Mouse (Mus musculus): ENCODE data around the gene Itga6.
A peak's percentile ranks its signal among the peaks of the same experiment; 100 is the strongest.

Gene Itga6

GRCm38 (mm10) chr2:71764961-71765735 is 19.7 kb downstream of the Itga6 start:
- no peak for DNase-seq (ENCODE audit: low spot score)

- DNase-seq (ENCODE audit: low spot score) = no peak
Observed at GRCm38 (mm10) chr2:71766007-71766406, 20.6 kb downstream of the Itga6 start.

- no peak for DNase-seq (ENCODE audit: low spot score)
Observed at GRCm38 (mm10) chr2:71767019-71767610, 21.7 kb downstream of the Itga6 start.

GRCm38 (mm10) chr2:71771762-71772161 is 26.3 kb downstream of the Itga6 start:
- DNase-seq (ENCODE audit: low spot score) = no peak

DNA sequence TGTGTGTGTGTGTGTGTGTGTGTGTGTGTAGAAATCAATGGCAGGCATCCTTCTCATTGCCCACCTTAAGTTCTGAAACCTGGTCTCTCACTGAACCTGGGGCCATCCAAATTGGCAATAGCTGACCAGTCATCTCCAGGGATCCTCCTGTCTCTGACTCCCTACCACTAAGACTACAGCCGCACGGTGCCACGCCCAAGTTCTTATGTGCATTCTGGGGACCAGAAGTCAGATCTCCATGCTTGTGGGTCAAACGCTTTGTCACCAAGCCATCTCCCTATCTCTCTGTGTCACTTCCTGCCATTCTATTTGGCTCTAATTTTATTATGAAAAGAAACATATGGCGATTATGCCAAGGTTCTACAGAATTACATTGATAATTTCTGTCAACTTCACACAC is 28.3 kb downstream of the Itga6 start:
- no peak for DNase-seq (ENCODE audit: low spot score)

GRCm38 (mm10) chr2:71774246-71774951 is 29.0 kb downstream of the Itga6 start:
- DNase-seq (ENCODE audit: low spot score) = no peak

- DNase-seq (ENCODE audit: low spot score) = no peak
Observed at GRCm38 (mm10) chr2:71775201-71775611, 29.8 kb downstream of the Itga6 start.

DNA sequence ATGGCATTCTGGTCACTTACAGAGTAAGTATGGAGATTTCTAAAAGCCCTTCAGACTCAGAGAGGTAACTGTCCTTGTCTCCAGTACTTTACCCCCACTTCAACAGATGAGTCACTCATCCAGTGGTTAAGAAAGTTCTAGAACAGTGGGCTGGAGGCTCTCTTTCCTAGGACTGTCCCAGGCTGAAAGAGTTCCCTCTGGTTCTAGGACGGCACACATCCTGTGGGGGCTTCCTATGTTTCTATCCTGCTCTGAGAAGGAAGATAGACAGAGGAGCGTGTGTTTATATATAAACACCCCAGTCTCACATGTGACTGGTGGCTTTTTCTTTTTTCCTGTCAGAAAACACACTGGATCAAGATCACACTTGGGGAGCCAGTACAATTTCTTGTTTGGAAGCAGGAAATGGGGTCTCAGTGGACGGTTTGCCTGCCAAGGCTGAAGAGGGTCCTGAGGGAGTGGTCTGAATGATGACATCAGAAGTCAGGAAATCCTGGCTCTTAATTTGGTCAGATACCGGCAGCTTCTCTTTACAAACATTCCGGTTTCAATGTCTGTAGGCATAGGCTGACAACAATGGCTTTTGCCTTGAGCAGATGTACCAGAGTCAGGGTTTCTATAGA is 34.0 kb downstream of the Itga6 start:
- DNase-seq (ENCODE audit: low spot score) = no peak

DNA sequence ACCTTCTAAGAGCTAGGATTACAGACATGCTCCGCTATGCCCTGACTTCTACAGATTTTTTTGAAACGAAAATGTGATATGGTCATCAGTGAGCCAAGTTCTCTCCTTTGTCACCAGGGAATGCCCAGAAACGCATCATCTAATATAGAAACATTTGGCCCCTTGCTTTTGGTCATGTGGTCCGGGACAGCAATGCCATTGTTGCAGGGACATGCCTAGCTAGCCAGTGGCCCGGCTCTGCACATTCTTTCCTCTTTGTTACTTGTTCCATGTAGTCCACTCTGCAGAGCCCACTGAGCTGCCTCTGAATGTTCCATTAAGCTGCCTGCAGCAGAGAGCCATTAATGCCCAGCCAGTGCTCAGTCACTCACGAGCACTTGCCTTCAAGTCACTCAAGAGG is 34.6 kb downstream of the Itga6 start:
- DNase-seq (ENCODE audit: low spot score) = no peak

DNA sequence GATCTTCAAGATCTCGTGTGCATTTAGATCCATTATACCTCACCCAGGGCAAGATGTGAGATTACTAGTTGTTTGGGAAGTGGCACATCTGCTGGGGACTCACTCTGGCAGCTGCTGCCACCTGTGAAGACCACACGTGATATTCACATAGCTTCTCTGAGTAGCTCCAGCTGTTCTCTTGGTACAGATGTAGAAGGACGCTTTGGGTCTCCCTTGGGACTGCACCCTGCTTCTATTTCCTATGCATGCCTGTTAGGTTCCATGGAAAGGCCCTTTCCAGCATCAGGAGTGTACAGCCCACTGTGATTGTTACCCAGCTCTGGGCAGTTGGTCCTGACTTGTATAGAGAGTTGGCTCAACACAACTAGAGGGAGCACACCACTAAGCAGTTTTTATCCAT is 39.8 kb downstream of the Itga6 start:
- DNase-seq (ENCODE audit: low spot score) = no peak

DNA sequence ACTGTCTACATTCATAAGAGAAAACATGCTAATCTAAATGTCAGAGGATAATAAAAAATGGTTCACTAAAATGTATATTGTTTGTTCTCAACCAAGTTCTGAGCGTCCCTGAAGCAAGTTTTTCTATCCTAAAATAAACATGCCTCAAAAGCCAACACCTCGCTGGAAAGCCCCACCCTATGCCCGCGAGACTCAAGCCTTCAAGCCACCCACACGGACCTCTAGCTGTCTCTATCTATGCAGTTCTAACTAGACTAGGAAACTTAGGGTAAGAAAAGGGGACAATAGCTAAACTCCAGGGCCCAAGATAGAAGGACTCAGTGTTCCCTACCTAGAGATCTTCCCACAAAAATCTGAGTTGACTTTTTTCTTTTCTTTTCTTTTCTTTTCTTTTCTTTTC is 40.6 kb downstream of the Itga6 start:
- no peak for DNase-seq (ENCODE audit: low spot score)

DNA sequence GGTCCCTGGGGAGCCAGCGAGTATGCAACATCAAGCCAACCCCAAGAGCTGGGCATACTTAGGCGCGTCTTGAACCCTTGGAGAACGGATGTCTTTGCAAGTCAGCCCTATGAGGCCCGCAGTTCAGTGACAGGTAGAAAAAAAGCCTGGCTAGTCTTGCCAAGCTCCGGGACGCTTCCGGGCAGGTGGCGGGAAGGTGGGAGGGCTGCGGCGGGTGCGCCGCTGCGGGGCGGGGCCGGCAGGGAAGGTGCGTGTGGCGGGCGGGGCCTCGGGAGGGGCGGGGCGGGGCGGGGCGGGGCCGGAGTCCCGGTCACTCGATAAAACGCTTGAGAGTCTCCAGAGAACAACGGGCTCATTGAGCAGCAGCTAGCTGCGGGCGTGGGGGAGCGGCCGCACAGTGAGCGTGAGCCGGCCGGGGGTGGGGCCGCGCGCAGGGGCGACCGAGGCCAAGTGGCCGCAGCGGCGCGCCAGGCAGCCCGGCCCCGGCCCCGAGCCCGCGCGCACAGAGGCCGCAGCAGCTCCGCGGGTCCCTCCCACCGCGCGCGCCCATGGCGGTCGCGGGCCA is 41.3 kb downstream of the Itga6 start:
- DNase-seq (ENCODE audit: low spot score) = peak; percentile 67

DNA sequence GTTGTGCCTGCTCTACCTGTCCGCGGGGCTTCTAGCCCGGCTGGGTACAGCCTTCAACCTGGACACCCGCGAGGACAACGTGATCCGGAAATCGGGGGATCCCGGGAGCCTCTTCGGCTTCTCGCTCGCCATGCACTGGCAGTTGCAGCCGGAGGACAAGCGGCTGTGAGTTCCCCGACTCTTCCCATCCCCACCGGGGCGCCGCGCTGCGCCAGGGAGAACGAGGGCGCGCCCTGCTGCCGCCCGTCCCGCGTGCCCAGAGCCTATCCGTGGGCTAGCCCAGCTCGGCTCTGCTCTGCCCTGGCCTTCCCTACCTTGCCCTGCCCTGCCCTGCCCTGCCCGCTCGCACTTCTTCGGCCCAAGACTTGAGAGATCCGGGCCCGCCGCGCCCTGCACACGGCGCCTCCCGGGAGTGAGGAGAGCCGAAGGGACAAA is 41.8 kb downstream of the Itga6 start:
- DNase-seq (ENCODE audit: low spot score) = peak; percentile 29

- peak; percentile 9 for DNase-seq (ENCODE audit: low spot score)
Observed at GRCm38 (mm10) chr2:71787591-71788460, 42.4 kb downstream of the Itga6 start.

GRCm38 (mm10) chr2:71790752-71791151 is 45.3 kb downstream of the Itga6 start:
- no peak for DNase-seq (ENCODE audit: low spot score)

DNA sequence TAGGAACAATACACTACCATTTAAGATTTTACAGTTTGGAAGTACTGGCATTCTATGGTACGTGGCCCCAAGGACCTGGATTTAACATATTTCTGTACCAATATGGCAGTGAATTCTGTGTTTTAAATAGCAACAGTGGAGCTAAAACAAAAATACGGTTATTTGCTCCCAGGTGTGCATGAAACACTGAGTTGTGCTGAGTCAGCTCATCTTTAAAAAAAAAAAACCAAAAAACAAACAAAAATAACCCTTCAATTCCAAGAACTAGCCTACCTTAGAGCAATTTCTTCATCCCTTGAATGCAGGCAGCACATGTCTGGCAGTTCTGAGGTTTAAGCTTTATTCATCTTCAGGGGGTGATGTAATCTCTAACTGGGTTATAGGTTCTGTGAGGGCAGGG is 45.8 kb downstream of the Itga6 start:
- no peak for DNase-seq (ENCODE audit: low spot score)

DNA sequence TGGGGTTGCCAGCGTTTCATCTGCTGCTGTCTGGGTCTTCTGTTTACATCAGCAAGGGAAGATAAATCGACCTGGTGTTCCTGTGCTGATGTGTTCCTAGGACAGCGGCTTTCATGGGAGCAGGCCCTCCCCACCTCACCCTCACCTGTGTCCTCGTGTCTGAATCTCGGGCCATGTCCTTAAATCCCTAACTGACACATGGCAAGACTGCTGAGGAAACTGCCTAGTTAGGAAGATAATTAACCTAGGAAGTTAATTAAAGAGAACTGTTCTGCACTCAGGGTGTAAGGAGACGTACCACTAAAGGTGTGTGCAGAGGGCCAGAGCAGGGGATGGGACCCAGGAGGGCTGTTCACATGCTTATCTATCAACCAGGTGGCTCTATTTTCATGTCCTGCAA is 48.7 kb downstream of the Itga6 start:
- DNase-seq (ENCODE audit: low spot score) = no peak

DNA sequence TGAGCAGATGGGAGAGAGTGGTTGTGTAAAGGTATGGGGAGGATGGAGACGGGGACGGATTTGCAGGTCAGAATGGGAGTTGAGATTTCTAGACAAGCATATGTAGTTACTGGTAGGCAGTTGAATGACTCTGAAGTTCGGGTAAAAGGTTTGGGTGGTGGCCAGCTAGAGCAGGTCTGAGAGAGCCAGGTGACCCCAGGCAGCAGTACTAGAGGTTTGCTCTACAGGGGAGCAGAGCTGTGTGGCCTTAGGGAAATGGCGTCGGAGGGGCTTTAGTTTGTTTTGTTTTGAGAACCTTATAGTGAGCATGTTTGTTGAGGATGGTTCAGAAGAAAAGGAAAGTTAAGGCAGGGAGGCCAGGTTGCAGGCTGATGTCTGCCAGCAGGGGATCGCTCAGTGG is 51.4 kb downstream of the Itga6 start:
- no peak for DNase-seq (ENCODE audit: low spot score)

- no peak for DNase-seq (ENCODE audit: low spot score)
Observed at GRCm38 (mm10) chr2:71800798-71801197, 55.4 kb downstream of the Itga6 start.

GRCm38 (mm10) chr2:71801691-71802090 is 56.3 kb downstream of the Itga6 start:
- no peak for DNase-seq (ENCODE audit: low spot score)

DNA sequence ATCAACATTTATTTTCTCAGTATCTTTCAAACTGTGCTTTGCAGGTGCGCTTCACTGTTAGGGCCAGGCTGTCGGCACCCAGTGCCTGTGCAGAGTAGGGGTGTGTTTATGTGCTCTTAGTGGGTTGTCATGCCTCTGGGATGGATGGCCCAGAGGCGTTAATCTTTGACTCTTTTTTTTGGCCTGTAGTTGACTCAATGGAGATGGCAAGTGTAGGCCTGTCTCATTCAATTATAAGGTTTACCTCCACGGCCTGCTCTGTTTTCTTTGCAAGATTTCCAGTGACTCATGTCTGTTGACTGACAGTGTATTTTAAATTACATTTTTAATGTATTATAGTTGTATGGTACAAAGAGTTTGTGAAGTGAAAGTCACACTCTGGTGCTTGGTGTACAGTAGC is 56.7 kb downstream of the Itga6 start:
- no peak for DNase-seq (ENCODE audit: low spot score)

Measured in ovary, adult 18-20 months (tissue).